Mouse (Mus musculus): ENCODE measurements around the gene Zc3h7b. TPM values are rescaled to one million over a fixed set of nuclear protein-coding genes. Genes with fewer than 3 reads are reported as not detected.

Zc3h7b gene
- total RNA-seq, 2 experiments from 2014 or later = 74.9 to 78.7 TPM

DNA sequence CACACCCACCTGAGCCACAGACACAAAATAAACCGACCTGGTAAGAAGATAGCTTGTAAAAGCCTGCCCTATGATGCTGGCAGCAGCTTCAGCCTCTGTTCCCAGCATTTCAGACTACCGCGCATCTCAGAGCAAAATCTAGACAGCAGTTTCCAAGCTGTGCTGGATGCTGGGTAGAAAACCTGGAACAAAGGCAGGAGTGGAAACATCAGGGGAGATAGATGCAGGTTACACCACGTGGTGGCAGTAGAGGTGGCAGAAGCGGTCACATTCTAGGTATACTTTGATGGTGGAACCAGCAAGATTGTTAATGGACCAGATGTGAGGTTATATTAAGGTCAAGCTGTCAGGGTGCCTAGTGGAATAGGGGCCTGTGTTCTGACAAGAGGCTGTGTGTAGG lies 39.9 kb downstream of the Zc3h7b start:
- intact Hi-C loops (cut with DNase I) = no loop called here
- DNase-seq = no peak

GRCm38 (mm10) chr15:81785701-81786100 lies 40.8 kb downstream of the Zc3h7b start:
- intact Hi-C loops (cut with DNase I) = no loop called here
- no peak for DNase-seq

DNA sequence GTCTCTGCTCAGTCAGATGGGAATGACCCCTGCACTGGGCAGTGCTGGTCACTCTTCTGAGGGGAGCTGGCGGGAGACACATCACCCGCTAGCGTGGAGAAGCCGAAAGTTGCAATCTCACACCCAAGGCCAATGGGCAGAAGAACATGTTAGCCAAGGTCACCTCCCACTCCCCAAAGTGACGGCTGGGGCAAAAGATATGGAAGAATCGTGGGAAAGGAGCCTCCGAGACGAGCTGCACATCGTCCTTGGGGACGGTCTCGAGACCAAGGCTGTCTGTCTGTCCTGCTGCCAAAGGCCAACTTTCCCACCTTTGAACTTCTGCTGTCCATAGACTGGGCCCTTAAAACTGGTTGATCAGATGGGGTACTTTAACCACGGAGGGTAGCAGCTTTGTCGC lies 42.7 kb downstream of the Zc3h7b start:
- no peak for DNase-seq
- intact Hi-C loops (cut with DNase I) = no loop called here

- DNase-seq = no peak
Measured at GRCm38 (mm10) chr15:81792444-81792843, 47.6 kb downstream of the Zc3h7b start.

DNA sequence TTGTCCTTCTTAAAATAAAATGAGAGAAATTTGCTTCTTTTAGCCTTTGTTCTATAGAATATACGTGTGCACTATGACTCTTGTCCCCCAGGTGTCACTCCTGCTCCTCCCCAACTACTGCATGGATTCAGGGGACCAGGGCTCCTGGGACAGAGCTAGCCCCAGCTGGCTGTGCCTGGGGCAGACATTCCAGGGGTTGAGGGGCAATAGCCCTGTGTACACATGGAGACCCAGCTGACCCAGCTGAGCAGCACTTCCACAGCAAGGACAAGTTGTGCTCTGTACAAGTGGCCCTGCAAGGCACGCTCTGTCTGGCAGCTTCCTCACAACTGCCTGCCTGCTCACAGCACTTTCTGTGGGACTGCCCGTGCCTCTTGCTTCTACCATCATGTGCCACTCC lies 51.4 kb downstream of the Zc3h7b start:
- DNase-seq = peak; percentile 40 to 44
- intact Hi-C loops (cut with DNase I) = loop anchor here (5.0 kb wide), 1 partner anchor 49 kb away; the partner anchor contains the start of genes Rangap1 and Zc3h7b

More at GRCm38 (mm10) chr15:81792444-81792843, 47.6 kb downstream of the Zc3h7b start:
- intact Hi-C loops (cut with DNase I) = no loop called here

DNA sequence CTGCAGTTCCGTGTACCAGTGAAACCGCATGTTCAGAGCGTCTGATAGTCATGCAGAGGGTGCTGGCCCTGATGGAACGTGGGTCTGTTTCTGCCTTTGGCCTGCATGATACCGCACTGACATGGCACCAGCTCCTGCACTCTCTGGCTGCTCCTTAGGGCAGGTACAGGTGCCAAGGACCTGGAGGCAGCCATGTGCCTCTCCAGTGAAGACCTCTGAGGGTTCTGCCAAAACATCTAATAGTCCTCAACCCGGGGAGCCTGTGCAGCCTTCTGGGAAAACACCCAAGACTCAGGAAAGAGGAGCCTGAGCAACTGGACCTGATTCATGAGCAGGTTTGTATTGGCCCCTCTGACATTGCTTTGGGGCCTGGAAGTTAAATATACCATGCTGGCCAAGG lies 53.0 kb downstream of the Zc3h7b start:
- DNase-seq = no peak
- intact Hi-C loops (cut with DNase I) = loop anchor here (5.0 kb wide), 1 partner anchor 51 kb away; the partner anchor contains the start of genes Rangap1 and Zc3h7b

GRCm38 (mm10) chr15:81798421-81798820 lies 53.6 kb downstream of the Zc3h7b start:
- DNase-seq = no peak
- intact Hi-C loops (cut with DNase I) = loop anchor here (5.0 kb wide), 1 partner anchor 51 kb away; the partner anchor contains the start of genes Rangap1 and Zc3h7b

GRCm38 (mm10) chr15:81800391-81800790 lies 55.5 kb downstream of the Zc3h7b start:
- intact Hi-C loops (cut with DNase I) = no loop called here

GRCm38 (mm10) chr15:81802001-81802890 lies 57.4 kb downstream of the Zc3h7b start, which contains the start of gene Tef:
Gene Tef (plus strand): TSS chr15:81802421.
- intact Hi-C loops (cut with DNase I) = no loop called here
- DNase-seq = peak; percentile 100

More at GRCm38 (mm10) chr15:81800391-81800790, 55.5 kb downstream of the Zc3h7b start:
- DNase-seq = no peak

GRCm38 (mm10) chr15:81802941-81803351 lies 58.1 kb downstream of the Zc3h7b start:
- intact Hi-C loops (cut with DNase I) = no loop called here
- DNase-seq = no peak

GRCm38 (mm10) chr15:81803425-81803951 lies 58.6 kb downstream of the Zc3h7b start:
- intact Hi-C loops (cut with DNase I) = no loop called here

GRCm38 (mm10) chr15:81804172-81804571 lies 59.3 kb downstream of the Zc3h7b start:
- no peak for DNase-seq
- intact Hi-C loops (cut with DNase I) = no loop called here

More at GRCm38 (mm10) chr15:81803425-81803951, 58.6 kb downstream of the Zc3h7b start:
- no peak for DNase-seq

- no peak for DNase-seq
- intact Hi-C loops (cut with DNase I) = no loop called here
Measured at GRCm38 (mm10) chr15:81804883-81805282, 60.0 kb downstream of the Zc3h7b start.

- intact Hi-C loops (cut with DNase I) = no loop called here
- DNase-seq = peak; percentile 47 to 51
Measured at GRCm38 (mm10) chr15:81805624-81806023, 60.8 kb downstream of the Zc3h7b start.

DNA sequence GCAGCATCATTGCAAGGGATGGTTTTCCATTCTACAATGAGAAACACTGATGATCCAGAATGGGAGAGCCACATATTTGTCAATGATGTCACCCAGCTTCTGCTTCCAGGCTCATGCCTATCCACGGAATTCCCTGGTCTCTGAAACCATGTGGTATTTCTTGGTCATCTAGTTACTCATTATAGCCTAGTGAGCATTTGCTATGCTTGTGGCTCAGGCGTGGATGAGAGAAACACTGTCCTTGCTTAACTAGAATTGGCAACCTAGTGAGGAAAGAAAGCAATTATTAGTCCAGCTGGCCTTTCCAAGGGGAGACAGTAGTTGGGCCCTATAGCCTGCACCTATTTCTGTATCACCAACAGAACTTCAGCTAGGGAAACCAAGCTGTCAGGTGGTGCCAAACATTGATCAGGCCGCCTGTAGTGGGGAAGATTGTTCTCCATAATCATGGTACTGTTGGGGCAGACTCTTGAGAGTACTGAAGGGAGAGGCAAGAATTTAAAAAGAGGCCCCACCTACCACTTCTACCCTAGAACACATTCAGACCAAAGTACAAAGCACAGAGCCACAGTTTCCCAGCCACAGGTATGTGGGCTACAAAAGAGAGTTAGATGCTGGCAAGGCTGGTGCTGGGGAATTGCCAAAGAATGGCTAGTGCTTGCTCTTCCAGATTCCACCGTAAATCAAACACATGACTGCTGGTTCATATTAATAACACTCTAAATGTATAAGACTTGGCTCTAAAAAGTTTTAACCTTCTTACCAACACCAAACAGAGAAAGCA lies 62.0 kb downstream of the Zc3h7b start:
- no peak for DNase-seq
- intact Hi-C loops (cut with DNase I) = no loop called here

- DNase-seq = no peak
- intact Hi-C loops (cut with DNase I) = no loop called here
Measured at GRCm38 (mm10) chr15:81808799-81809198, 63.9 kb downstream of the Zc3h7b start.

DNA sequence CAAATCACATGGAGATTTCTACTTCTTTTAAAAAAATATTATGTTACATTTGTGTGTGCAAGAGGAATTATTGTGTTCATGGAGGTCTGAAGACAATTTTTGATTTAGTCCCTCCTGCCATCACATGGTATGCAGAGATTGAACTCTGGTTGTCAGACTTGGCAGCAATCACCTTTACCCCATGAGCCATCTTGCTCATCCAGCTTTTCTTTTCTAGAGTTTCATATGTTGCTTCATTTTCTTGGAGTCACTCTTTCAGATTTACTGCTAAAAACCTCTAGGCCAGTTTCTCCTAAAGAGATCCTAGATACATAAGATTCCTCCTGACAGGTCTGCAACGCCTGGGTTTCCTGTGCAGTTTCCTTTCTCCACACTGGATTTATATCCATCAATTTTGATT lies 64.7 kb downstream of the Zc3h7b start:
- intact Hi-C loops (cut with DNase I) = no loop called here
- no peak for DNase-seq

DNA sequence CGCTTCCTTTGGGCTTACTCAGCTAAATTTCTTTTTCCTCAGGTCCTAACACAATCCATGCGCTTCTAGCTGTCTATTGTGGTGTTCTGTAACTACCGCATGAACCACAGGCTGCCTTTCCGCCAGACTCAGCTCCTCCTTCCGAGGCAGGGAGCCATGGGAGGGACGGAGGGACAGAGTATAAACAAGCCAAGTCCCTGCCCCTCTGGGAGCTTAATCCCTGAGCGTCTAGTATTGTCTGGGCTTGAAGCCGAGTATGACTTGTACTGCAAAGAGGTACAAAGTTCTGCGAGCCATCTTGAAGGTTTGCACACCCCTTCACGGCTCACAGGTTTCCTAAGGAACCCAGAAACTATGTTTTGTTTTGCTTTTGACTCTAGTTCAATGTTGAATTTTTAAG lies 65.3 kb downstream of the Zc3h7b start:
- peak; percentile 91 to 96 for DNase-seq
- intact Hi-C loops (cut with DNase I) = loop anchor here (2.0 kb wide), 2 partner anchors 49 to 65 kb away; partner anchors contain the start of genes Rangap1, Tob2 and Zc3h7b

GRCm38 (mm10) chr15:81810671-81811598 lies 66.1 kb downstream of the Zc3h7b start:
- DNase-seq = peak; percentile 99
- intact Hi-C loops (cut with DNase I) = loop anchor here (2.0 kb wide), 2 partner anchors 48 to 66 kb away; partner anchors contain the start of genes Rangap1, Tob2 and Zc3h7b

All from heart, postnatal 14 days (tissue).